Comparison of ENCODE assay signal across 9 mouse cellular contexts in the genomic region with DNA sequence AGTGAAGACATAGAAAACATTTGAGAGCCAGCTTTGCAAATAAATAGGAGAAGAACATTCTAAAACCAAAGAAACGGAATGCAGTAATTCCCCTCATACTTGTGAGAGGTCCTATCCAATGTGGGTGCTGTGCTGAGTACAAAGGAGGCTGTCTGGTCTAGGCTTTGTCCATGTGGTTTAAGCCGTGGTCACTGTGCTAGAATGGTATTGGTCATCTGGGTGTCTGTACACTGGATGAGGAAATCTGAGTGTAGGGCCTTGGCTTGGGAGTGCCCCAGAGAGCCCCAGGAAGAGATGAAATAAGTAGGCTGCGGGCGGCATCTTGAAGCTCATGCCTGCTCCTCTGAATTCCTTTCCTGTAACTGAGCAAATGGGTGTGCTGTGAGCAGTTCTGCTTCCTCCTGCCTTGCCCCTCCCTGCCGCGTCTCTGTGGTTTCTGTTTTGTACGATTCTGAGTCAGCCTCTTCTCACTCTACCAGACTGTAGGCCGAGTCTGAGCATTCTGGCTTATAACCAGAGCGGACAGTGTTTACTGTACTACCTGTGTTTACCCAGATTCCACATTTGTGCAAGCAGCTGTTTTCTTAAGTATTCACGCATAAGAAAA.
DNase-seq lines count a peak whose midpoint lies in the region; ATAC-seq and TF ChIP-seq lines count a peak whose summit lies in the region.
"Had no signal": no experiment of that assay in that cellular context is flagged by ENCODE, and none has a peak within 500 bp of the region (broad histone marks: within the 10 kb centered on the region; RNA-seq: fewer than 3 reads in every experiment).

No protein-coding gene starts in this region.

- ATAC-seq in erythroblast, adult 5-6 weeks (replicated peaks; ENCODE audit: low FRiP score, poor library complexity, severe bottlenecking): peak; percentile 78
- ATAC-seq in intestine, embryonic 15.5 days: peak; percentile 77
- 0 out of 2 replicates have a peak, but pooled peaks have one; percentile 11 for ATAC-seq in lung, embryonic 15.5 days (ENCODE audit: borderline replicate concordance, extremely low read depth, low FRiP score, low TSS enrichment)

- H3K79me2 ChIP-seq in MEL (ENCODE audit: control insufficient read depth, insufficient read depth, low read length, poor library complexity): no peaks in the 10 kb centered on the region; the same call in 1 of the 2 replicates

- H3K36me3 ChIP-seq in heart, embryonic 10.5 days: peaks cover 19% of the 10 kb centered on the region
- H3K36me3 ChIP-seq in MEL (ENCODE audit: control insufficient read depth in 1 of 2, insufficient read depth in 2 of 2, low read length in 2 of 2): peaks cover 0 to 7% of the 10 kb centered on the region in 2 experiments; a peak in 2 of 4 replicates
- peaks cover 13% of the 10 kb centered on the region; the same call in 1 of the 2 replicates for H3K36me3 ChIP-seq in intestine, embryonic 15.5 days
- 0 out of 2 replicates have a peak, but pooled peaks cover 8% of the 10 kb centered on the region for H3K36me3 ChIP-seq in lung, embryonic 15.5 days

- peak overlapping the region; percentile 72 for H3K9ac ChIP-seq in MEL (ENCODE audit: control insufficient read depth, low read depth, low read length, poor library complexity, severe bottlenecking)
- no peak overlapping the region for H3K9ac ChIP-seq in intestine, embryonic 15.5 days
- H3K9ac ChIP-seq in lung, embryonic 15.5 days: no peak overlapping the region
- H3K9ac ChIP-seq: limb, embryonic 13.5 days had no signal

- no peak for TF ChIP-seq CTCF in MEL (IDR thresholded peaks at IDR 0.05 in 2 of 3, conservative IDR thresholded peaks at IDR 0.05 in 1 of 3; ENCODE audit: control insufficient read depth in 1 of 3, insufficient read depth in 1 of 3, low read depth in 2 of 3, low read length in 3 of 3, poor library complexity in 1 of 3, severe bottlenecking in 1 of 3)

- H3K27me3 ChIP-seq in heart, embryonic 10.5 days (ENCODE audit: insufficient read depth, poor library complexity, severe bottlenecking): no peaks in the 10 kb centered on the region
- H3K27me3 ChIP-seq in MEL (ENCODE audit: control insufficient read depth in 1 of 2, insufficient read depth in 2 of 2, low read length in 2 of 2): no peaks in the 10 kb centered on the region
- H3K27me3 ChIP-seq in intestine, embryonic 15.5 days (replicated peaks): no peaks in the 10 kb centered on the region
- no peaks in the 10 kb centered on the region for H3K27me3 ChIP-seq in lung, embryonic 15.5 days
- H3K27me3 ChIP-seq: limb, embryonic 13.5 days had no signal

- DNase-seq in heart, adult 18-20 months: peak; percentile 70 to 82
- DNase-seq in heart, embryonic 10.5 days (ENCODE audit: low spot score): no peak
- peak; percentile 92 for DNase-seq in MEL (ENCODE audit: low read depth, low spot score)
- DNase-seq in spleen, postnatal 14 days (ENCODE audit: low spot score in 2 of 2): peak; percentile 36 to 57
- no peak for DNase-seq in embryo, embryonic 11 days

- peak in 1 of 2 experiments; percentile 81; a peak in 2 of 4 replicates for TF ChIP-seq POLR2A in MEL (IDR thresholded peaks at IDR 0.05; ENCODE audit: control insufficient read depth in 1 of 2, insufficient read depth in 1 of 2, low read depth in 1 of 2, low read length in 2 of 2, poor library complexity in 1 of 2)

- no peak for TF ChIP-seq EP300 in MEL (IDR thresholded peaks at IDR 0.05; ENCODE audit: low read depth in 1 of 2, low read length in 2 of 2)

- no peaks in the 10 kb centered on the region for H3K9me3 ChIP-seq in heart, embryonic 10.5 days
- H3K9me3 ChIP-seq in MEL (replicated peaks; ENCODE audit: insufficient read depth, low read length): no peaks in the 10 kb centered on the region
- no peaks in the 10 kb centered on the region for H3K9me3 ChIP-seq in intestine, embryonic 15.5 days
- H3K9me3 ChIP-seq in lung, embryonic 15.5 days: no peaks in the 10 kb centered on the region
- H3K9me3 ChIP-seq: limb, embryonic 13.5 days had no signal

- peak overlapping the region; percentile 46 for H3K4me2 ChIP-seq in intestine, embryonic 15.5 days (replicated peaks)
- 0 out of 2 replicates have a peak overlapping the region, but pooled peaks have one; percentile 1 for H3K4me2 ChIP-seq in lung, embryonic 15.5 days
- H3K4me2 ChIP-seq: limb, embryonic 13.5 days had no signal

- 76% methylated on average over 10 of the region's 10 CpGs for WGBS in heart, embryonic 10.5 days
- 54% methylated on average over 10 of the region's 10 CpGs for WGBS in intestine, embryonic 15.5 days
- 62% methylated on average over 10 of the region's 10 CpGs for WGBS in lung, embryonic 15.5 days

- TF ChIP-seq RAD21 in MEL (IDR thresholded peaks at IDR 0.05; ENCODE audit: low read depth, low read length): no peak

- H3K27ac ChIP-seq in heart, embryonic 10.5 days: no peak overlapping the region
- H3K27ac ChIP-seq in MEL (ENCODE audit: control insufficient read depth, low read depth, low read length): peak overlapping the region; percentile 91
- H3K27ac ChIP-seq in intestine, embryonic 15.5 days: peak overlapping the region; percentile 67
- peak overlapping the region; percentile 34; the same call in 1 of the 2 replicates for H3K27ac ChIP-seq in lung, embryonic 15.5 days
- H3K27ac ChIP-seq: limb, embryonic 13.5 days had no signal

- H3K4me1 ChIP-seq in heart, embryonic 10.5 days: peaks cover 6% of the 10 kb centered on the region
- H3K4me1 ChIP-seq in MEL (ENCODE audit: control insufficient read depth in 1 of 2, insufficient read depth in 2 of 2, low read length in 2 of 2): peaks cover 3 to 6% of the 10 kb centered on the region in 2 experiments; a peak in 2 of 4 replicates
- peaks cover 10% of the 10 kb centered on the region; the same call in 1 of the 2 replicates for H3K4me1 ChIP-seq in intestine, embryonic 15.5 days (replicated peaks)
- H3K4me1 ChIP-seq in lung, embryonic 15.5 days: peaks cover 11% of the 10 kb centered on the region

- H3K4me3 ChIP-seq in heart, embryonic 10.5 days: no peak overlapping the region
- H3K4me3 ChIP-seq in MEL (ENCODE audit: control insufficient read depth in 1 of 2, insufficient read depth in 1 of 2, low read depth in 2 of 2, low read length in 2 of 2): peak overlapping the region; percentile 58 to 69
- H3K4me3 ChIP-seq in intestine, embryonic 15.5 days (replicated peaks): no peak overlapping the region
- H3K4me3 ChIP-seq in lung, embryonic 15.5 days: no peak overlapping the region
- H3K4me3 ChIP-seq: limb, embryonic 13.5 days had no signal

TF ChIP-seq in MEL, 35 proteins besides CTCF, POLR2A, EP300 and RAD21:
- TF ChIP-seq KAT2A (conservative IDR thresholded peaks at IDR 0.05; ENCODE audit: low read depth, low read length): no peak
- no peak for TF ChIP-seq RCOR1 (IDR thresholded peaks at IDR 0.05; ENCODE audit: low read depth, low read length)
- TF ChIP-seq ZC3H11A (IDR thresholded peaks at IDR 0.05; ENCODE audit: low read depth, low read length): no peak
- TF ChIP-seq CHD1 (IDR thresholded peaks at IDR 0.05; ENCODE audit: low read depth, low read length): no peak
- peak; percentile 44; the same call in 1 of the 2 replicates for TF ChIP-seq MYC (IDR thresholded peaks at IDR 0.05; ENCODE audit: low read depth, low read length)
- TF ChIP-seq E2F4 (IDR thresholded peaks at IDR 0.05; ENCODE audit: borderline replicate concordance, low read depth, low read length): no peak
- no peak for TF ChIP-seq USF1 (IDR thresholded peaks at IDR 0.05; ENCODE audit: low read depth, low read length)
- 0 out of 2 replicates have a peak, but pooled peaks have one; percentile 25 for TF ChIP-seq ELF1 (IDR thresholded peaks at IDR 0.05; ENCODE audit: low read depth, low read length)
- peak; percentile 41; the same call in 1 of the 2 replicates for TF ChIP-seq POLR2AphosphoS2 (IDR thresholded peaks at IDR 0.05; ENCODE audit: low read length)
- 0 out of 2 replicates have a peak, but pooled peaks have one; percentile 23 for TF ChIP-seq TCF12 (IDR thresholded peaks at IDR 0.05; ENCODE audit: low read depth, low read length)
- peak; percentile 23; the same call in 1 of the 2 replicates for TF ChIP-seq MXI1 (IDR thresholded peaks at IDR 0.05; ENCODE audit: low read depth, low read length)
- peak; percentile 51; the same call in 1 of the 2 replicates for TF ChIP-seq NELFE (IDR thresholded peaks at IDR 0.05; ENCODE audit: low read depth, low read length)
- peak; percentile 72; the same call in 1 of the 2 replicates for TF ChIP-seq MAZ (IDR thresholded peaks at IDR 0.05; ENCODE audit: low read depth, low read length)
- TF ChIP-seq MEF2A (IDR thresholded peaks at IDR 0.05; ENCODE audit: extremely low read depth, insufficient replicate concordance, low read depth, low read length, poor library complexity, severe bottlenecking): no peak
- TF ChIP-seq TBP (IDR thresholded peaks at IDR 0.05; ENCODE audit: low read depth, low read length): peak; percentile 84
- TF ChIP-seq BHLHE40 (IDR thresholded peaks at IDR 0.05; ENCODE audit: borderline replicate concordance, low read depth, low read length): no peak
- TF ChIP-seq SIN3A (IDR thresholded peaks at IDR 0.05; ENCODE audit: low read length): no peak
- TF ChIP-seq ZMIZ1 (IDR thresholded peaks at IDR 0.05; ENCODE audit: low read depth, low read length): peak; percentile 50; the same call in 1 of the 2 replicates
- no peak; the same call in 1 of the 2 replicates for TF ChIP-seq NRF1 (IDR thresholded peaks at IDR 0.05; ENCODE audit: insufficient read depth, low read depth, low read length, poor library complexity, severe bottlenecking)

Comparison
In these comparisons a context has a peak if more than half of its experiments do, and no peak if none do; other contexts are left out.
1. DNase-seq: peak in heart, adult 18-20 months (2 of 2), MEL (single experiment) and spleen, postnatal 14 days (2 of 2); none in heart, embryonic 10.5 days (single experiment) and embryo, embryonic 11 days (single experiment).
2. H3K4me3 ChIP-seq: peak in MEL (2 of 2); none in heart, embryonic 10.5 days (single experiment), intestine, embryonic 15.5 days (single experiment) and lung, embryonic 15.5 days (single experiment).
3. ATAC-seq: peak in every context shown above with its lines; median percentile 78 in erythroblast, adult 5-6 weeks; 77 in intestine, embryonic 15.5 days; 11 in lung, embryonic 15.5 days.